Mouse (Mus musculus) hindbrain, embryonic 12.5 days (tissue): Measurements from ENCODE around the gene Tspyl3. TPM values are rescaled to one million over a fixed set of nuclear protein-coding genes. Genes with fewer than 3 reads are reported as not detected.

Experiments
- ATAC-seq: fragments of 200-750 bp; cut with Nextera tagmentation; 2 replicates; pipeline ENCODE4 v1.8.0; 2017; ENCODE audit warnings: moderate TSS enrichment; ENCODE audit not compliant: low FRiP score
- H3K27ac ChIP-seq: fragments of 300-500 bp; sonication (generic); 2 replicates; pipeline ENCODE4 v1.5.1; 2016; ENCODE audit warnings: mild to moderate bottlenecking
- H3K27me3 ChIP-seq: fragments of 300-500 bp; sonication (generic); 2 replicates; pipeline ENCODE4 v1.6.1; 2016; ENCODE audit warnings: mild to moderate bottlenecking
- H3K36me3 ChIP-seq: fragments of 300-500 bp; sonication (generic); 2 replicates; pipeline ENCODE4 v1.6.1; 2016; ENCODE audit warnings: mild to moderate bottlenecking
- H3K4me1 ChIP-seq: fragments of 300-500 bp; sonication (generic); 2 replicates; pipeline ENCODE4 v1.6.1; 2016
- H3K4me2 ChIP-seq: fragments of 300-500 bp; sonication (generic); replicated peaks from 2 replicates; pipeline ENCODE4 v1.6.1; 2016; ENCODE audit warnings: mild to moderate bottlenecking
- H3K4me3 ChIP-seq: fragments of 300-500 bp; sonication (generic); 2 replicates; pipeline ENCODE4 v1.5.1; 2016; ENCODE audit warnings: mild to moderate bottlenecking
- H3K9ac ChIP-seq: fragments of 300-500 bp; sonication (generic); 2 replicates; pipeline ENCODE4 v1.6.1; 2016; ENCODE audit warnings: mild to moderate bottlenecking, moderate library complexity
- H3K9me3 ChIP-seq: fragments of 300-500 bp; sonication (generic); replicated peaks from 2 replicates; pipeline ENCODE4 v1.6.1; 2016; ENCODE audit warnings: mild to moderate bottlenecking
- WGBS: fragments of 180-500 bp; shearing (Covaris S2); methylation state at CpG from one replicate; pipeline ENCODE4 v1.1.7; 2016; 5-methylcytosine and 5-hydroxymethylcytosine counted together
- polyA plus RNA-seq: library from polyadenylated mRNA; unstranded; fragments of >200 nt; fragmentation: Nextera tagmentation; extraction: Ambion mirVana; gene quantifications from 2 replicates; pipeline ENCODE4 v1.2.1, GENCODE M21; 2016

Gene Tspyl3
- polyA plus RNA-seq, 1 experiment from 2014 or later: 14.9 TPM

DNA sequence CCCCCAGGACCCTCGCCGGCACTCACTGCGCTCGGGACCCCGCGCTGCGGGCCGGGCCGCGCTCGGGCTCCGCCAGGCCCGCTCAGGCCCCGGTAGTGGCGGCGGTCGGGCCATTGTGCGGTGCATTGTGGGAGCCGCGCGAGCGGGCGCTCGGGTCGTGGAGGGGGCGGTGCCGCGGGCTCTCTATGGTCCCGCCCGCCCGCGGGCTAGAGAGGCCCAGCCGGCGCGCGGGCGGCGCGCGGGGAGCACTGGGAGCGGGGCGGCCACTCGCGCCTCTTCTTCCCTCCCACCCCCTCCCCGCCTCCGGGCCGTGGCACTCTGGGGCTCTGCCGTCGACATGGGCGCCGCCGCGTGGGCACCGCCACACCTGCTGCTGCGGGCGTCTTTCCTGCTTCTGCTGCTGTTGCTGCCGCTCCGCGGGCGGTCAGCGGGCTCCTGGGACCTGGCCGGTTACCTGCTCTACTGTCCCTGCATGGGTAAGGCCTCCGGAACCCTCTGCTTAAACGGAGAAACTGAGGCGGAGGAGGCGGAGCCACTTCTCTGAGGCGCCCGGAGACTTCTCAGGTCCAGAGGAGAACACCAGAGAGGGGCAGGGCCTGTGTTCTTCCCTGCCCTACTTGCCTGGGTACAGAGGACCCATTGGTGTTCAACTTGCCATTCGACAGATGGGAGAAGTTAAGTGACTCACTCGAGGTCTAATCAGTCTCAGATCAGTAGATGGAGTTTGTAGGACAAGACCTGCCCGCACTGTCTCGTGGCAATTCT lies 16.2 kb upstream of the Tspyl3 start, which contains the start of the genes Plagl2 and Pofut1:
TSS of gene Plagl2 (minus strand) at position 177 of the 765 bp plus-strand sequence.
TSS of gene Pofut1 (plus strand) at position 284 of the 765 bp plus-strand sequence.
- ATAC-seq: peak; percentile 98
- H3K4me2 ChIP-seq: peak within 1 kb of the TSS; percentile 98
- H3K9ac ChIP-seq: peak within 1 kb of the TSS; percentile 97
- WGBS: under 1% methylated on average over 58 of the region's 72 CpGs
- H3K4me3 ChIP-seq: peak within 1 kb of the TSS; percentile 87
- no peaks in the 10 kb centered on the region for H3K27me3 ChIP-seq
- peaks cover 9% of the 10 kb centered on the region for H3K36me3 ChIP-seq
- no peaks in the 10 kb centered on the region for H3K9me3 ChIP-seq
- H3K4me1 ChIP-seq: peaks cover 37% of the 10 kb centered on the region
- peak within 1 kb of the TSS; percentile 92 for H3K27ac ChIP-seq

DNA sequence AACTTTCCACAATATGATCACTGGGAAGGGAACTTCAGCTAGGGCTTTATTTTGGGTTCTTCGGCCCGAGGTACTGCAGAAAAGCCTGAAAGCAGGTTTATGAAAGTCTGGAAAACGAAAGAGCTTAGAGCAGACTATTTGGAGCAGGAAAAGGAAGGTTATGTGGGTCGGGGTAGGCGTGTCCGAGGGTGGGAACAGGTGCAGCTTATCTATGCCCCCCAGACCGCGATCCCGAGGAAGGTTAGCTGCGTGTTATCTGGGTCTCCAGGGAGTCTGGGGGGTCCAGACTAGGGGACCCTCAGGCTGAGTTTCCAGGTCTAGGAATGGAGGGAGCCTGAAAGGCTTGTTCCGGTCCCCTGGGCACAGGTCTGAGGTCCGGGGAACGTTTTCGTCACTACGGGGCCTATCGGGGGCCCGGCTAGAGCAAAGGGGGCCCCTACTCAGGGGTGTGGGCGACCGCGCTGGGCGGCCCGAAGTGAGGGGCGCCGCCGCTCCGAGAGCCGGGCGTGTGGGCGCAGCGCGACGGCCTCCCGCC lies 15.5 kb upstream of the Tspyl3 start:
- peak overlapping the region; percentile 87 for H3K4me3 ChIP-seq
- peak overlapping the region; percentile 98 for H3K4me2 ChIP-seq
- under 1% methylated on average over 20 of the region's 33 CpGs for WGBS
- peak; percentile 77 for ATAC-seq
- H3K36me3 ChIP-seq: peaks cover 15% of the 10 kb centered on the region
- H3K27me3 ChIP-seq: no peaks in the 10 kb centered on the region
- peaks cover 37% of the 10 kb centered on the region for H3K4me1 ChIP-seq
- H3K27ac ChIP-seq: peak overlapping the region; percentile 92
- H3K9me3 ChIP-seq: no peaks in the 10 kb centered on the region
- H3K9ac ChIP-seq: peak overlapping the region; percentile 97

- Histone ChIP-seq H3K27ac (peak overlapping the region; percentile 66), H3K27me3 (no peaks in the 10 kb centered on the region), H3K4me3 (peak overlapping the region; percentile 87), H3K9me3 (no peaks in the 10 kb centered on the region), H3K4me1 (peaks cover 37% of the 10 kb centered on the region), H3K9ac (peak overlapping the region; percentile 97), H3K4me2 (peak overlapping the region; percentile 98), H3K36me3 (peaks cover 18% of the 10 kb centered on the region)
- no peak for ATAC-seq
- WGBS: 19% methylated on average over 13 of the region's 22 CpGs
Measured at GRCm38 (mm10) chr2:153239860-153240480, 14.7 kb upstream of the Tspyl3 start.

- Histone ChIP-seq H3K4me1 (peaks cover 37% of the 10 kb centered on the region), H3K9me3 (no peaks in the 10 kb centered on the region), H3K9ac (peak overlapping the region; percentile 97), H3K36me3 (peaks cover 23% of the 10 kb centered on the region), H3K4me3 (peak overlapping the region; percentile 87), H3K27me3 (no peaks in the 10 kb centered on the region), H3K4me2 (peak overlapping the region; percentile 98), H3K27ac (peak overlapping the region; percentile 66; the same call in 1 of the 2 replicates)
- ATAC-seq: no peak
- 69% methylated on average over 7 of the region's 7 CpGs for WGBS
Measured at GRCm38 (mm10) chr2:153239021-153239859, 14.0 kb upstream of the Tspyl3 start.

DNA sequence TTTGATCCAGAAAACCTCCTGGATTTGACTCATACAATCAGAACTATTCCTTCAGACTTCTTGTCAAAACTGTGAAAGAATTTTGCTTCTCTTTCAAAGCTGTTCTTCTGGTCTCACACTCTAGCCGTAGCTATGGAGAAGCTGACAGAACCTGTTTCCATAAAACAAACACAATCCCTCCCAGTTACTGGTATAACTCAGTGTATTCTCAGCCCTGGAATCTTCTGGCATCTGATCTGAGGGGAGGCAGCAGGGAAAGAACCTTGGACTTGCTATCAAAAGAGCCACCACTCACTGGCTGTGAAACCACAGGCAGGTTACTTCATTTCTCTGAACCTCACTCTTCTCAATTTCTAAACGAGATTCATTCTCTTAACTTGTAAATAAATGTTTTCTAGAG lies 13.2 kb upstream of the Tspyl3 start:
- Histone ChIP-seq H3K9ac (no peak overlapping the region), H3K4me3 (no peak overlapping the region)

GRCm38 (mm10) chr2:153237891-153238290 lies 12.7 kb upstream of the Tspyl3 start:
- ATAC-seq: no peak
- WGBS: 86% methylated on average over 4 of the region's 4 CpGs
- peaks cover 35% of the 10 kb centered on the region for H3K4me1 ChIP-seq
- no peak overlapping the region for H3K4me3 ChIP-seq
- H3K9ac ChIP-seq: no peak overlapping the region
- H3K36me3 ChIP-seq: peaks cover 33% of the 10 kb centered on the region
- no peaks in the 10 kb centered on the region for H3K9me3 ChIP-seq
- H3K4me2 ChIP-seq: no peak overlapping the region
- H3K27ac ChIP-seq: no peak overlapping the region
- no peaks in the 10 kb centered on the region for H3K27me3 ChIP-seq

More for the DNA sequence above, 13.2 kb upstream of the Tspyl3 start:
- H3K4me1 ChIP-seq: peaks cover 37% of the 10 kb centered on the region
- H3K4me2 ChIP-seq: no peak overlapping the region
- H3K27ac ChIP-seq: no peak overlapping the region
- 81% methylated on average over 2 of the region's 2 CpGs for WGBS
- H3K9me3 ChIP-seq: no peaks in the 10 kb centered on the region
- ATAC-seq: no peak
- no peaks in the 10 kb centered on the region for H3K27me3 ChIP-seq
- H3K36me3 ChIP-seq: peaks cover 29% of the 10 kb centered on the region

GRCm38 (mm10) chr2:153237193-153237592 lies 12.0 kb upstream of the Tspyl3 start:
- H3K27me3 ChIP-seq: no peaks in the 10 kb centered on the region
- H3K27ac ChIP-seq: no peak overlapping the region
- no peak overlapping the region for H3K4me3 ChIP-seq
- no peak overlapping the region for H3K9ac ChIP-seq
- H3K9me3 ChIP-seq: no peaks in the 10 kb centered on the region
- 79% methylated on average over 4 of the region's 4 CpGs for WGBS
- H3K4me1 ChIP-seq: peaks cover 30% of the 10 kb centered on the region
- H3K4me2 ChIP-seq: no peak overlapping the region
- no peak for ATAC-seq
- H3K36me3 ChIP-seq: peaks cover 38% of the 10 kb centered on the region

- H3K9ac ChIP-seq: no peak overlapping the region
- no peak overlapping the region for H3K4me2 ChIP-seq
- H3K4me3 ChIP-seq: no peak overlapping the region
- ATAC-seq: no peak
- WGBS: 87% methylated on average over 5 of the region's 5 CpGs
- H3K27ac ChIP-seq: no peak overlapping the region
- H3K36me3 ChIP-seq: peaks cover 56% of the 10 kb centered on the region
- no peaks in the 10 kb centered on the region for H3K27me3 ChIP-seq
- no peaks in the 10 kb centered on the region for H3K9me3 ChIP-seq
- peaks cover 7% of the 10 kb centered on the region for H3K4me1 ChIP-seq
Measured at GRCm38 (mm10) chr2:153228523-153228922, 3.3 kb upstream of the Tspyl3 start.

GRCm38 (mm10) chr2:153227959-153228358 lies 2.7 kb upstream of the Tspyl3 start:
- Histone ChIP-seq H3K27ac (no peak overlapping the region), H3K27me3 (no peaks in the 10 kb centered on the region), H3K4me3 (no peak overlapping the region), H3K36me3 (peaks cover 52% of the 10 kb centered on the region), H3K4me1 (peaks cover 7% of the 10 kb centered on the region), H3K9ac (no peak overlapping the region), H3K9me3 (no peaks in the 10 kb centered on the region), H3K4me2 (no peak overlapping the region)
- 98% methylated on average over 4 of the region's 4 CpGs for WGBS
- ATAC-seq: no peak

DNA sequence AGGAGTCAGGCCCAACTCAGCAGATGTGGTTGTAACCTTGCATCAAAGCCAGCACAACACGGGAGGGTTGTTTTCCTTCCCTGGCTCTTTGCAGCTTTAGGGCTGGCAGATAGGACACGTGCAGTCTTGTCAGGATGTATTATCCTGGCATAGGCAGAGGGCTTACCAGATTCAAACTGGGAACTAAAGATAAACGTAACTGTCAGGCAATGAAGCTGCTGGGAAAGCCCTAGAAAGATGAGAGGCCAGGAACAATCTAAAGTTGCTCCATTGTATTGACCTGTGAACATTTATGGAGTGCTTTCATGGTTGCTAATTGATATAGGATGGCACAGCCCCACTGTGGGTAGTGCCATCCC lies 333 bp upstream of the Tspyl3 start:
- Histone ChIP-seq H3K4me3 (peak overlapping the region; percentile 49), H3K36me3 (peaks cover 30% of the 10 kb centered on the region), H3K27me3 (no peaks in the 10 kb centered on the region), H3K4me1 (peaks cover 7% of the 10 kb centered on the region), H3K27ac (peak overlapping the region; percentile 35; the same call in 1 of the 2 replicates), H3K9me3 (no peaks in the 10 kb centered on the region), H3K4me2 (peak overlapping the region; percentile 70), H3K9ac (peak overlapping the region; percentile 82; the same call in 1 of the 2 replicates)
- ATAC-seq: no peak
- 11% methylated on average over 3 of the region's 3 CpGs for WGBS

- Histone ChIP-seq H3K4me1 (peaks cover 7% of the 10 kb centered on the region), H3K36me3 (peaks cover 4% of the 10 kb centered on the region; the same call in 1 of the 2 replicates), H3K9me3 (no peaks in the 10 kb centered on the region), H3K27ac (no peak overlapping the region), H3K4me3 (no peak overlapping the region), H3K27me3 (no peaks in the 10 kb centered on the region), H3K9ac (no peak overlapping the region), H3K4me2 (no peak overlapping the region)
- no peak for ATAC-seq
- WGBS: 99% methylated on average over 2 of the region's 2 CpGs
Measured at GRCm38 (mm10) chr2:153222566-153222965, 2.7 kb downstream of the Tspyl3 start.

GRCm38 (mm10) chr2:153222130-153222529 lies 3.1 kb downstream of the Tspyl3 start:
- H3K9me3 ChIP-seq: no peaks in the 10 kb centered on the region
- no peak for ATAC-seq
- H3K4me3 ChIP-seq: no peak overlapping the region
- no peak overlapping the region for H3K27ac ChIP-seq
- no peaks in the 10 kb centered on the region for H3K27me3 ChIP-seq
- no peak overlapping the region for H3K4me2 ChIP-seq
- no peak overlapping the region for H3K9ac ChIP-seq
- peaks cover 7% of the 10 kb centered on the region for H3K4me1 ChIP-seq
- no peaks in the 10 kb centered on the region for H3K36me3 ChIP-seq
